Mouse (Mus musculus): ENCODE results near the gene Hoga1. TPM values are rescaled to one million over a fixed set of nuclear protein-coding genes. Genes with fewer than 3 reads are reported as not detected.

Gene Hoga1
- polyA plus RNA-seq, 1 experiment from 2014 or later = 97.6 TPM

DNA sequence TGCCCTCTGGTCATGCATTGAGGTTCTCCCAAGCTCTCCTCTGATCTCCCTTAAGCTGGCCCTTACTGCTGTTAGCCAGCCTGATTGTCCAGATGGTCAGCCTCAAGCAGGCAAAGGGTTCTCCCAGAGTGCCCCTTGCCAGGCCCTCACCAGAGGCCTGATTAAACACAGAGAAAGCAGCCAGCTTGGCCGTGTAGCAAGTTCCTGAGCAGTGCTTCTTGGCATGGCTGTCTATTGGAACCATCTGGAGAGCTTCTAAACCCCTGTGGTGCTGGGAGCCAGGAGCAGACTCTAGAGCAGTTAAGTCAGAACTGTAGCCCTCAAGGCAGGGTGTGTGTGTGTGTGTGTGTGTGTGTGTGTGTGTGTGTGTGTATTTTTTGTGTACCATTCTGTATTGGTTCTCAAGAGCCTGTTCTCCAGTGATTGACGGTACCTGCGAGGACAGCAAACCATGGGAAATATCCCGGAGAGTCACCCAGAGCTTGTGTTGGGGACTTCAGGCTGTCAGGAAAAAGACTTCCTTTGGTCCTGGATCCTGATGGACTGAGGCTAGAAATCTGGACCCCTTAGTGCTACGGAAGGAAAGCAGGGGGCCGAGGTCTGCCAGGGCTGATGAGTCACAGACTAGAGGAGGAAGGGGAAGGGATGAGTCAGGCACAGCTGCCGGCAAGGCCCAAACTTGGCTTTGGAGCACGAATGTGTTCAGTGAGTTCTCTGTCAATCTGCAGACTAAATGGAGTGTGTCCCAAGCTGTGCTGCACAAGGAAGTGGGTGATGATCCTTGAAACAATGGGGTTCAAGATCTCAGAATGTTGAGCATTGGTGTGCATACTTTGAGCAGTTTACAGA lies 27.8 kb upstream of the Hoga1 start:
- H3K9ac ChIP-seq (ENCODE audit: low read depth, low read length) = no peak overlapping the region
- peak overlapping the region; percentile 79 for H3K27ac ChIP-seq
- H3K27me3 ChIP-seq (ENCODE audit: insufficient read depth, low read length) = no peaks in the 10 kb centered on the region
- H3K4me3 ChIP-seq (replicated peaks; ENCODE audit: low read depth, low read length) = no peak overlapping the region
- no peak; the same call in 1 of the 2 replicates for ATAC-seq (replicated peaks; ENCODE audit: low FRiP score, low read depth)
- WGBS = 42% methylated on average over 8 of the region's 8 CpGs
- no peak overlapping the region for H3K4me2 ChIP-seq (ENCODE audit: low read length)
- peaks cover 30% of the 10 kb centered on the region for H3K4me1 ChIP-seq (replicated peaks; ENCODE audit: insufficient read depth, low read length)
- H3K36me3 ChIP-seq (ENCODE audit: insufficient read depth, low read length) = no peaks in the 10 kb centered on the region
- DNase-seq (ENCODE audit: low spot score) = peak; percentile 71
- no peaks in the 10 kb centered on the region for H3K9me3 ChIP-seq (replicated peaks; ENCODE audit: low read length)
- no peak for TF ChIP-seq CTCF (IDR thresholded peaks at IDR 0.05; ENCODE audit: low read depth)

GRCm38 (mm10) chr19:42019011-42019522 lies 26.3 kb upstream of the Hoga1 start:
- Histone ChIP-seq H3K36me3 (ENCODE audit: insufficient read depth, low read length) (no peaks in the 10 kb centered on the region), H3K27me3 (ENCODE audit: insufficient read depth, low read length) (no peaks in the 10 kb centered on the region), H3K4me1 (replicated peaks; ENCODE audit: insufficient read depth, low read length) (peaks cover 30% of the 10 kb centered on the region), H3K4me3 (replicated peaks; ENCODE audit: low read depth, low read length) (no peak overlapping the region), H3K9ac (ENCODE audit: low read depth, low read length) (no peak overlapping the region), H3K9me3 (replicated peaks; ENCODE audit: low read length) (no peaks in the 10 kb centered on the region), H3K4me2 (ENCODE audit: low read length) (no peak overlapping the region), H3K27ac (peak overlapping the region; percentile 32)
- DNase-seq (ENCODE audit: low spot score) = peak; percentile 67
- peak; percentile 44; the same call in 1 of the 2 replicates for ATAC-seq (replicated peaks; ENCODE audit: low FRiP score, low read depth)
- 24% methylated on average over 4 of the region's 4 CpGs for WGBS
- TF ChIP-seq CTCF (IDR thresholded peaks at IDR 0.05; ENCODE audit: low read depth) = no peak

GRCm38 (mm10) chr19:42021681-42022541 lies 23.5 kb upstream of the Hoga1 start:
- 53% methylated on average over 10 of the region's 10 CpGs for WGBS
- TF ChIP-seq CTCF (IDR thresholded peaks at IDR 0.05; ENCODE audit: low read depth) = no peak
- Histone ChIP-seq H3K4me3 (replicated peaks; ENCODE audit: low read depth, low read length) (no peak overlapping the region), H3K9me3 (replicated peaks; ENCODE audit: low read length) (no peaks in the 10 kb centered on the region), H3K27ac (no peak overlapping the region), H3K4me2 (ENCODE audit: low read length) (no peak overlapping the region), H3K36me3 (ENCODE audit: insufficient read depth, low read length) (no peaks in the 10 kb centered on the region), H3K9ac (ENCODE audit: low read depth, low read length) (no peak overlapping the region), H3K27me3 (ENCODE audit: insufficient read depth, low read length) (no peaks in the 10 kb centered on the region), H3K4me1 (replicated peaks; ENCODE audit: insufficient read depth, low read length) (peaks cover 28% of the 10 kb centered on the region)
- DNase-seq (ENCODE audit: low spot score) = no peak
- ATAC-seq (replicated peaks; ENCODE audit: low FRiP score, low read depth) = no peak

DNA sequence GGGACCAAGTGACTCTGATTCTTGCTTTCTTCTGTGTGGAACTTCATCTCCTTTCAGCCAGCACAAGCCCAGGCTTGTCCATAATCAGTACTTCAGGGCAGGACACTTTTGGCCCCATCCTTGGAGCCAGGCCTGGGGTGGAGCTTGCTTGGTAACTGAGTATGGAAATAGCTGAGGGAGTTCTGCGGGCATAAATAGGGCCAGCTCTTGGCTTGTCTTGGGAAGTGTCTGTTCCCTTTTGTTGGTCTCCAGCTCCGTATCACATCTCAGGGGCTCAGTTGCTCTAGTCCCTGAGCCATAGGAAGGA lies 22.9 kb upstream of the Hoga1 start:
- DNase-seq (ENCODE audit: low spot score) (no peak), ATAC-seq (replicated peaks; ENCODE audit: low FRiP score, low read depth) (no peak)
- Histone ChIP-seq H3K36me3 (ENCODE audit: insufficient read depth, low read length) (no peaks in the 10 kb centered on the region), H3K4me3 (replicated peaks; ENCODE audit: low read depth, low read length) (no peak overlapping the region), H3K27ac (no peak overlapping the region), H3K9me3 (replicated peaks; ENCODE audit: low read length) (no peaks in the 10 kb centered on the region), H3K9ac (ENCODE audit: low read depth, low read length) (no peak overlapping the region), H3K4me1 (replicated peaks; ENCODE audit: insufficient read depth, low read length) (peaks cover 22% of the 10 kb centered on the region), H3K27me3 (ENCODE audit: insufficient read depth, low read length) (no peaks in the 10 kb centered on the region), H3K4me2 (ENCODE audit: low read length) (no peak overlapping the region)
- 74% methylated on average over 2 of the region's 2 CpGs for WGBS
- TF ChIP-seq CTCF (IDR thresholded peaks at IDR 0.05; ENCODE audit: low read depth) = no peak

DNA sequence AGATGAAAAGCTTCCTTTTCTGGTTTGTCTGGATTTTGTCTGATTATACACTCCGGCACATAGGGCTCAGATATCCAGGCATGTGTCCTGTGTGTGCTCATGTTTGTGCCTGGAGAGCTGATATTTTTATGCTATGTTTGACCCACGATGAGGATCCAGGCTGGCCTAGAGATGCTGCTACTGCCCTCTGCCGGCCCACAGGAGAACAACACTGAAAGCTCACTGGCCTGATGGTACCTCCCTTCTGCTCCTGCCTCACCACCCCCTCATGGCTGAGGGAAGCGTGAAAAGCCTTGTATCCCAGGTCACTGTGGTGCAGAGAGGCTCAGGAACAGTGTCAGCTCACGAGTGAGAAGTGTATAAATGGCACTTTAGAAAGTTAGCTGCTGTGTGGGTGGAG lies 19.3 kb upstream of the Hoga1 start:
- TF ChIP-seq CTCF (IDR thresholded peaks at IDR 0.05; ENCODE audit: low read depth) = peak; percentile 98
- Histone ChIP-seq H3K36me3 (ENCODE audit: insufficient read depth, low read length) (no peaks in the 10 kb centered on the region), H3K4me2 (ENCODE audit: low read length) (no peak overlapping the region), H3K27me3 (ENCODE audit: insufficient read depth, low read length) (no peaks in the 10 kb centered on the region), H3K4me3 (replicated peaks; ENCODE audit: low read depth, low read length) (no peak overlapping the region), H3K27ac (no peak overlapping the region), H3K9me3 (replicated peaks; ENCODE audit: low read length) (no peaks in the 10 kb centered on the region), H3K4me1 (replicated peaks; ENCODE audit: insufficient read depth, low read length) (peaks cover 9% of the 10 kb centered on the region; the same call in 1 of the 2 replicates), H3K9ac (ENCODE audit: low read depth, low read length) (no peak overlapping the region)
- DNase-seq (ENCODE audit: low spot score) (peak; percentile 95), ATAC-seq (replicated peaks; ENCODE audit: low FRiP score, low read depth) (peak; percentile 34; the same call in 1 of the 2 replicates)
- WGBS = 4% methylated on average over 5 of the region's 5 CpGs

DNA sequence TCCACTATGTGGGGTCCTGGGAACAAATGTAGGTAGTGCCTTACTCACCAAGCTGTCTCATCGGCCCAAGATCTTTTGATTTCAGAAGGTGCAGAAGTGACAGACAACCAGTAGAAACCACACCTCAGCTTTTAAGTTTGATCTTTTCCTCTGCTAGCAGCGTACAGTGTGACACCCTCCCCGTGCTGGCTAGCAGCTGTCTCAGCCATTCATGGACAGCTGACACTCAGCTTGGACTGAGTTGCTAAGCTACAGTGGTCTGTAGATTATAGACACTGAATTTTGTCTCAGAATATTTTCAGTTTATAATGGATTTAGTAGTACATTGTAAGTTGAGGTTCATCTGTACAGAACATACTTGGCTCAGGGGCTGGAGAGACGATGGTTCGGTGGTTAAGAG lies 14.3 kb upstream of the Hoga1 start:
- no peak for TF ChIP-seq CTCF (IDR thresholded peaks at IDR 0.05; ENCODE audit: low read depth)
- Histone ChIP-seq H3K27ac (no peak overlapping the region), H3K9me3 (replicated peaks; ENCODE audit: low read length) (no peaks in the 10 kb centered on the region), H3K36me3 (ENCODE audit: insufficient read depth, low read length) (peaks cover 23% of the 10 kb centered on the region), H3K27me3 (ENCODE audit: insufficient read depth, low read length) (no peaks in the 10 kb centered on the region), H3K4me1 (replicated peaks; ENCODE audit: insufficient read depth, low read length) (no peaks in the 10 kb centered on the region), H3K9ac (ENCODE audit: low read depth, low read length) (no peak overlapping the region), H3K4me2 (ENCODE audit: low read length) (no peak overlapping the region), H3K4me3 (replicated peaks; ENCODE audit: low read depth, low read length) (no peak overlapping the region)
- no peak for DNase-seq (ENCODE audit: low spot score)
- WGBS = 80% methylated on average over 5 of the region's 5 CpGs
- no peak for ATAC-seq (replicated peaks; ENCODE audit: low FRiP score, low read depth)
